Mouse (Mus musculus) gastrocnemius, adult 18-20 months (tissue): ENCODE data around the gene Ets2. TPM values are rescaled to one million over a fixed set of nuclear protein-coding genes. Genes with fewer than 3 reads are reported as not detected.

ENCODE experiments used
- DNase-seq: peaks from one replicate; pipeline ENCODE4 v3.0.0; 2021; ENCODE audit warnings: low spot score
- total RNA-seq, 2 experiments: library from RNA; stranded (reverse); gene quantifications; 2 replicates each; pipeline ENCODE4 v1.2.3; 2021

Ets2 gene
- total RNA-seq, 2 experiments from 2014 or later: 20.5 to 26.7 TPM

- peak; percentile 84 for DNase-seq
Observed at GRCm38 (mm10) chr16:95728453-95729435, 26.9 kb downstream of the Ets2 start.

GRCm38 (mm10) chr16:95729775-95730174, 27.9 kb downstream of the Ets2 start:
- DNase-seq: no peak

- DNase-seq: no peak
Observed at GRCm38 (mm10) chr16:95734785-95735184, 32.9 kb downstream of the Ets2 start.

- no peak for DNase-seq
Observed at GRCm38 (mm10) chr16:95736059-95736458, 34.2 kb downstream of the Ets2 start.

- DNase-seq: no peak
Observed at GRCm38 (mm10) chr16:95736470-95736869, 34.6 kb downstream of the Ets2 start.

GRCm38 (mm10) chr16:95739522-95739921, 37.6 kb downstream of the Ets2 start:
- no peak for DNase-seq

GRCm38 (mm10) chr16:95741358-95741757, 39.5 kb downstream of the Ets2 start:
- DNase-seq: no peak

- DNase-seq: no peak
Observed at GRCm38 (mm10) chr16:95741915-95742739, 40.3 kb downstream of the Ets2 start.

GRCm38 (mm10) chr16:95742740-95743030, 40.8 kb downstream of the Ets2 start:
- no peak for DNase-seq

GRCm38 (mm10) chr16:95743104-95743503, 41.2 kb downstream of the Ets2 start:
- DNase-seq: no peak

- DNase-seq: peak; percentile 43
Observed at GRCm38 (mm10) chr16:95744771-95745170, 42.9 kb downstream of the Ets2 start.

- no peak for DNase-seq
Observed at GRCm38 (mm10) chr16:95745685-95746084, 43.8 kb downstream of the Ets2 start.

- no peak for DNase-seq
Observed at GRCm38 (mm10) chr16:95746565-95746964, 44.7 kb downstream of the Ets2 start.

GRCm38 (mm10) chr16:95749291-95750103, 47.6 kb downstream of the Ets2 start:
- DNase-seq: no peak

- no peak for DNase-seq
Observed at GRCm38 (mm10) chr16:95750211-95750629, 48.3 kb downstream of the Ets2 start.

GRCm38 (mm10) chr16:95752502-95752901, 50.6 kb downstream of the Ets2 start:
- peak; percentile 44 for DNase-seq

GRCm38 (mm10) chr16:95753295-95753694, 51.4 kb downstream of the Ets2 start:
- peak; percentile 49 for DNase-seq

GRCm38 (mm10) chr16:95759151-95759987, 57.5 kb downstream of the Ets2 start:
- DNase-seq: no peak

- DNase-seq: peak; percentile 80
Observed at GRCm38 (mm10) chr16:95759988-95760391, 58.1 kb downstream of the Ets2 start.

GRCm38 (mm10) chr16:95761742-95762141, 59.9 kb downstream of the Ets2 start:
- no peak for DNase-seq

GRCm38 (mm10) chr16:95763201-95763600, 61.3 kb downstream of the Ets2 start:
- DNase-seq: peak; percentile 83
